Comparison of ENCODE assay signal across 22 mouse cellular contexts in the genomic region with DNA sequence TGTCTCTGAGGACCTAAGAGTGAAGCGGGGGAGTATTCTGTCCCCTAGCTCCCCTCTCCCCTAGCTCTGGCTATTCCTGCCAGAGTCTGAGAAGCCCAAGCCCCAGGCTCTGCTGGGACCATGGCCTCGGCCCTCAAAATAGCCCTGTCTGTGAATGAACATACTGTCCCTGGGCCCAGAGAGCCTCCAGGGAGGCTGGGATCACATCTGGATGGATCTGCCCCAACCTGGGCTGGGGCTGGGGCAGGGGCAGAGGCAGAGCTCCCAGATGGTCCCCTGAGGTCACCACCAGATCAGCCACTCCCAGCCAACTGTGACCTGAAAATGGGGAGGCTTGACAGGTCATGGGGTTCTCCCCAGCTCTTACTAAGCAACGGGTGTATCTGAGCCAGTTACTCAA. TPM values are rescaled to one million over a fixed set of nuclear protein-coding genes. Genes with fewer than 3 reads are reported as not detected.
DNase-seq lines count a peak whose midpoint lies in the region; ATAC-seq and TF ChIP-seq lines count a peak whose summit lies in the region.
"Had no signal": no experiment of that assay in that cellular context is flagged by ENCODE, and none has a peak within 500 bp of the region (broad histone marks: within the 10 kb centered on the region; RNA-seq: fewer than 3 reads in every experiment).

No protein-coding gene starts in this region.

- 38% methylated on average over 3 of the region's 3 CpGs for WGBS in heart, embryonic 15.5 days

- no peak overlapping the region for H3K9ac ChIP-seq in heart, embryonic 15.5 days
- H3K9ac ChIP-seq: embryonic facial prominence, embryonic 13.5 days; heart, embryonic 13.5 days; hindbrain, embryonic 12.5 days had no signal

- H3K4me1 ChIP-seq in heart, embryonic 15.5 days (replicated peaks): peaks cover 21% of the 10 kb centered on the region
- peaks cover 92% of the 10 kb centered on the region for H3K4me1 ChIP-seq in E14TG2a.4 (replicated peaks; ENCODE audit: low read depth, low read length)

- H3K36me3 ChIP-seq in heart, embryonic 15.5 days: no peaks in the 10 kb centered on the region
- H3K36me3 ChIP-seq in E14TG2a.4 (ENCODE audit: insufficient read depth, low read length): peaks cover 57% of the 10 kb centered on the region
- H3K36me3 ChIP-seq: embryonic facial prominence, embryonic 13.5 days; heart, embryonic 13.5 days; hindbrain, embryonic 12.5 days had no signal

- no peaks in the 10 kb centered on the region for H3K9me3 ChIP-seq in heart, embryonic 15.5 days (replicated peaks)
- H3K9me3 ChIP-seq in E14TG2a.4 (ENCODE audit: low read length): no peaks in the 10 kb centered on the region
- H3K9me3 ChIP-seq: embryonic facial prominence, embryonic 13.5 days; heart, embryonic 13.5 days; hindbrain, embryonic 12.5 days had no signal

- TF ChIP-seq CTCF in E14TG2a.4 (conservative IDR thresholded peaks at IDR 0.05; ENCODE audit: low read length): no peak

- peak; percentile 71 for DNase-seq in gastrocnemius, postnatal 25 days
- no peak for DNase-seq in gastrocnemius, postnatal 14 days
- DNase-seq in heart, postnatal 25 days (ENCODE audit: low spot score): no peak
- DNase-seq in A20 (ENCODE audit: low read depth, low spot score): peak; percentile 23
- DNase-seq in right cerebral cortex, postnatal 14 days: no peak
- DNase-seq: adrenal gland, postnatal 14 days; B cell, adult 2 months; cerebellum, adult 18-20 months; cerebellum, adult 9-11 months; cerebellum, postnatal 36 days; kidney, adult 8-10 months had no signal

- no peak overlapping the region for H3K27ac ChIP-seq in heart, embryonic 15.5 days
- H3K27ac ChIP-seq: embryonic facial prominence, embryonic 13.5 days; heart, embryonic 13.5 days; hindbrain, embryonic 12.5 days had no signal

- intact Hi-C loops in gastrocnemius, postnatal 14 days (cut with DNase I; ENCODE audit: low total_unique reads): no loop called here
- intact Hi-C loops in heart, postnatal 25 days (cut with DNase I): no loop called here

- no peak overlapping the region for H3K4me3 ChIP-seq in heart, embryonic 15.5 days
- H3K4me3 ChIP-seq in E14TG2a.4 (replicated peaks; ENCODE audit: low read length): peak overlapping the region; percentile 92
- H3K4me3 ChIP-seq: embryonic facial prominence, embryonic 13.5 days; heart, embryonic 13.5 days; hindbrain, embryonic 12.5 days had no signal

- peaks cover 47% of the 10 kb centered on the region for H3K27me3 ChIP-seq in heart, embryonic 15.5 days
- H3K27me3 ChIP-seq in E14TG2a.4 (ENCODE audit: insufficient read depth, low read length): peaks cover 8% of the 10 kb centered on the region

- ATAC-seq in heart, embryonic 15.5 days (replicated peaks; ENCODE audit: insufficient number of reproducible peaks, insufficient read depth, low FRiP score, low read depth): no peak
- ATAC-seq: CD4-positive, CD25-positive, alpha-beta regulatory T cell, adult 4 months; forebrain, embryonic 14.5 days; hindbrain, embryonic 16.5 days; inflammation-experienced regulatory T-cells, adult 6 months; intestine, postnatal 0 days had no signal

- H3K4me2 ChIP-seq in heart, embryonic 15.5 days: peak overlapping the region; percentile 84; the same call in 1 of the 2 replicates
- H3K4me2 ChIP-seq: embryonic facial prominence, embryonic 13.5 days; hindbrain, embryonic 12.5 days had no signal

RNA-seq across cellular contexts. Expression of gene Tcf15, which starts 3.7 kb away (rescaled TPM):
- 10 to 100 TPM; 11.2 to 12.4 TPM for total RNA-seq in gastrocnemius, postnatal 25 days (2021)
- total RNA-seq in gastrocnemius, postnatal 14 days (2021): 10 to 100 TPM; 18.4 to 20.4 TPM
- 14.1 and 14.3 TPM in 2 replicates for polyA plus RNA-seq in heart, embryonic 15.5 days (2015; fragmentation: Nextera tagmentation; extraction: Ambion mirVana)
- total RNA-seq in heart, postnatal 25 days (2021): 10 to 100 TPM; 24.3 to 34.0 TPM
- total RNA-seq: MEL had no signal
- polyA plus RNA-seq: CD4-positive, CD25-positive, alpha-beta regulatory T cell, adult 4 months; inflammation-experienced regulatory T-cells, adult 6 months had no signal

RNA-seq across cellular contexts. Expression of gene Srxn1, which starts 41.8 kb away (rescaled TPM):
- 10 to 100 TPM; 18.8 to 24.8 TPM for total RNA-seq in gastrocnemius, postnatal 25 days (2021)
- total RNA-seq in gastrocnemius, postnatal 14 days (2021): 10 to 100 TPM in 1 of 2 experiments, 1 to 10 TPM in 1; 9.2 to 12.0 TPM
- polyA plus RNA-seq in heart, embryonic 15.5 days (2015; fragmentation: Nextera tagmentation; extraction: Ambion mirVana): 5.3 and 10.3 TPM in 2 replicates
- total RNA-seq in heart, postnatal 25 days (2021): 10 to 100 TPM; 14.8 to 15.2 TPM

Comparison
In these comparisons a context has a peak if more than half of its experiments do, and no peak if none do; other contexts are left out.
1. DNase-seq: peak in gastrocnemius, postnatal 25 days (single experiment) and A20 (single experiment); none in gastrocnemius, postnatal 14 days (single experiment), heart, postnatal 25 days (single experiment) and right cerebral cortex, postnatal 14 days (single experiment).